Comparison of ENCODE assay signal across 14 mouse cellular contexts in genomic region chr16:30665881-30666280, GRCm38 (mm10).
"Had no signal": no experiment of that assay in that cellular context is flagged by ENCODE, and none has a peak within 500 bp of the region (broad histone marks: within the 10 kb centered on the region; RNA-seq: fewer than 3 reads in every experiment).

No protein-coding gene starts in this region.

- H3K9me3 ChIP-seq: kidney, embryonic 15.5 days; limb, embryonic 12.5 days; liver, embryonic 13.5 days; lung, embryonic 15.5 days; megakaryocyte, embryonic 14.5 days; midbrain, embryonic 15.5 days; neural tube, embryonic 12.5 days had no signal

- H3K9ac ChIP-seq: kidney, embryonic 15.5 days; limb, embryonic 12.5 days; liver, embryonic 13.5 days; liver, postnatal 0 days; lung, embryonic 15.5 days; midbrain, embryonic 15.5 days; neural tube, embryonic 12.5 days had no signal

- ATAC-seq: liver, postnatal 0 days; midbrain, embryonic 15.5 days had no signal

- H3K4me3 ChIP-seq: kidney, embryonic 15.5 days; limb, embryonic 12.5 days; liver, embryonic 13.5 days; lung, embryonic 15.5 days; megakaryocyte, embryonic 14.5 days; midbrain, embryonic 15.5 days; neural tube, embryonic 12.5 days had no signal

- H3K4me2 ChIP-seq: kidney, embryonic 15.5 days; limb, embryonic 12.5 days; liver, embryonic 13.5 days; lung, embryonic 15.5 days; midbrain, embryonic 11.5 days; midbrain, embryonic 15.5 days; neural tube, embryonic 12.5 days had no signal

- H3K27me3 ChIP-seq: liver, embryonic 13.5 days; midbrain, embryonic 15.5 days; neural tube, embryonic 12.5 days had no signal

- H3K27ac ChIP-seq: kidney, embryonic 15.5 days; limb, embryonic 12.5 days; liver, embryonic 13.5 days; lung, embryonic 15.5 days; macrophage; midbrain, embryonic 15.5 days; neural tube, embryonic 12.5 days; stomach, postnatal 0 days had no signal

- H3K36me3 ChIP-seq: kidney, embryonic 15.5 days; limb, embryonic 12.5 days; liver, embryonic 13.5 days; lung, embryonic 15.5 days; midbrain, embryonic 15.5 days; neural tube, embryonic 12.5 days had no signal

- DNase-seq: liver; liver, embryonic 13.5 days; liver, postnatal 0 days; lung, postnatal 14 days; thymus, postnatal 4 days had no signal

- H3K4me1 ChIP-seq: liver, embryonic 13.5 days; lung, embryonic 15.5 days; midbrain, embryonic 15.5 days; neural tube, embryonic 12.5 days had no signal
